Mouse (Mus musculus): ENCODE data around the gene Rcbtb1. TPM values are rescaled to one million over a fixed set of nuclear protein-coding genes. Genes with fewer than 3 reads are reported as not detected.

Gene Rcbtb1
- polyA plus RNA-seq, 1 experiment from 2014 or later = 46.4 TPM

- Histone ChIP-seq H3K4me1 (ENCODE audit: control insufficient read depth, insufficient read depth, low read length) (peaks cover 14% of the 10 kb centered on the region), H3K36me3 (ENCODE audit: control insufficient read depth, insufficient read depth, low read length) (no peaks in the 10 kb centered on the region), H3K27me3 (replicated peaks; ENCODE audit: control insufficient read depth, insufficient read depth, low read length) (no peaks in the 10 kb centered on the region), H3K4me2 (ENCODE audit: low read depth, low read length) (no peak overlapping the region), H3K9ac (ENCODE audit: low read depth, low read length) (no peak overlapping the region), H3K4me3 (ENCODE audit: low read length) (no peak overlapping the region), H3K9me3 (ENCODE audit: control insufficient read depth, low read length) (no peaks in the 10 kb centered on the region), H3K27ac (ENCODE audit: low read length) (no peak overlapping the region)
- WGBS = 61% methylated on average over 10 of the region's 10 CpGs
- no peak for ATAC-seq
Measured at GRCm38 (mm10) chr14:59205976-59206583, 5.1 kb downstream of the Rcbtb1 start.

- H3K27me3 ChIP-seq (replicated peaks; ENCODE audit: control insufficient read depth, insufficient read depth, low read length) = no peaks in the 10 kb centered on the region
Measured at GRCm38 (mm10) chr14:59209003-59209402, 8.0 kb downstream of the Rcbtb1 start.

GRCm38 (mm10) chr14:59209816-59210215, 8.8 kb downstream of the Rcbtb1 start:
- Histone ChIP-seq H3K4me3 (ENCODE audit: low read length) (no peak overlapping the region), H3K27me3 (replicated peaks; ENCODE audit: control insufficient read depth, insufficient read depth, low read length) (no peaks in the 10 kb centered on the region)

More at GRCm38 (mm10) chr14:59209003-59209402, 8.0 kb downstream of the Rcbtb1 start:
- no peak overlapping the region for H3K27ac ChIP-seq (ENCODE audit: low read length)
- ATAC-seq = no peak
- peaks cover 4% of the 10 kb centered on the region; the same call in 1 of the 2 replicates for H3K36me3 ChIP-seq (ENCODE audit: control insufficient read depth, insufficient read depth, low read length)
- WGBS = 87% methylated on average over 7 of the region's 7 CpGs
- H3K9ac ChIP-seq (ENCODE audit: low read depth, low read length) = no peak overlapping the region
- H3K9me3 ChIP-seq (ENCODE audit: control insufficient read depth, low read length) = no peaks in the 10 kb centered on the region
- H3K4me2 ChIP-seq (ENCODE audit: low read depth, low read length) = no peak overlapping the region
- no peak overlapping the region for H3K4me3 ChIP-seq (ENCODE audit: low read length)
- peaks cover 14% of the 10 kb centered on the region for H3K4me1 ChIP-seq (ENCODE audit: control insufficient read depth, insufficient read depth, low read length)

GRCm38 (mm10) chr14:59219241-59219640, 18.2 kb downstream of the Rcbtb1 start:
- Histone ChIP-seq H3K27ac (ENCODE audit: low read length) (no peak overlapping the region), H3K4me2 (ENCODE audit: low read depth, low read length) (no peak overlapping the region), H3K4me1 (ENCODE audit: control insufficient read depth, insufficient read depth, low read length) (no peaks in the 10 kb centered on the region), H3K36me3 (ENCODE audit: control insufficient read depth, insufficient read depth, low read length) (peaks cover 14% of the 10 kb centered on the region), H3K9me3 (ENCODE audit: control insufficient read depth, low read length) (no peaks in the 10 kb centered on the region), H3K9ac (ENCODE audit: low read depth, low read length) (no peak overlapping the region), H3K4me3 (ENCODE audit: low read length) (no peak overlapping the region), H3K27me3 (replicated peaks; ENCODE audit: control insufficient read depth, insufficient read depth, low read length) (no peaks in the 10 kb centered on the region)
- WGBS = 83% methylated on average over 3 of the region's 3 CpGs
- no peak for ATAC-seq

More at GRCm38 (mm10) chr14:59209816-59210215, 8.8 kb downstream of the Rcbtb1 start:
- H3K36me3 ChIP-seq (ENCODE audit: control insufficient read depth, insufficient read depth, low read length) = peaks cover 4% of the 10 kb centered on the region; the same call in 1 of the 2 replicates
- no peaks in the 10 kb centered on the region for H3K9me3 ChIP-seq (ENCODE audit: control insufficient read depth, low read length)
- no peak for ATAC-seq
- no peak overlapping the region for H3K27ac ChIP-seq (ENCODE audit: low read length)
- WGBS = 99% methylated on average over 2 of the region's 2 CpGs
- peaks cover 11% of the 10 kb centered on the region for H3K4me1 ChIP-seq (ENCODE audit: control insufficient read depth, insufficient read depth, low read length)
- H3K4me2 ChIP-seq (ENCODE audit: low read depth, low read length) = no peak overlapping the region
- H3K9ac ChIP-seq (ENCODE audit: low read depth, low read length) = no peak overlapping the region

GRCm38 (mm10) chr14:59226240-59226639, 25.2 kb downstream of the Rcbtb1 start:
- Histone ChIP-seq H3K4me3 (ENCODE audit: low read length) (no peak overlapping the region), H3K4me2 (ENCODE audit: low read depth, low read length) (no peak overlapping the region), H3K36me3 (ENCODE audit: control insufficient read depth, insufficient read depth, low read length) (peaks cover 13% of the 10 kb centered on the region), H3K9me3 (ENCODE audit: control insufficient read depth, low read length) (no peaks in the 10 kb centered on the region), H3K4me1 (ENCODE audit: control insufficient read depth, insufficient read depth, low read length) (no peaks in the 10 kb centered on the region), H3K27me3 (replicated peaks; ENCODE audit: control insufficient read depth, insufficient read depth, low read length) (no peaks in the 10 kb centered on the region), H3K9ac (ENCODE audit: low read depth, low read length) (no peak overlapping the region), H3K27ac (ENCODE audit: low read length) (no peak overlapping the region)
- no peak for ATAC-seq
- 93% methylated on average over 11 of the region's 11 CpGs for WGBS

GRCm38 (mm10) chr14:59229822-59230221, 28.8 kb downstream of the Rcbtb1 start:
- H3K4me3 ChIP-seq (ENCODE audit: low read length) = no peak overlapping the region
- no peaks in the 10 kb centered on the region for H3K9me3 ChIP-seq (ENCODE audit: control insufficient read depth, low read length)
- H3K4me1 ChIP-seq (ENCODE audit: control insufficient read depth, insufficient read depth, low read length) = no peaks in the 10 kb centered on the region
- H3K9ac ChIP-seq (ENCODE audit: low read depth, low read length) = no peak overlapping the region
- no peaks in the 10 kb centered on the region for H3K27me3 ChIP-seq (replicated peaks; ENCODE audit: control insufficient read depth, insufficient read depth, low read length)
- peaks cover 8% of the 10 kb centered on the region; the same call in 1 of the 2 replicates for H3K36me3 ChIP-seq (ENCODE audit: control insufficient read depth, insufficient read depth, low read length)
- 88% methylated on average over 3 of the region's 3 CpGs for WGBS
- no peak overlapping the region for H3K4me2 ChIP-seq (ENCODE audit: low read depth, low read length)
- no peak overlapping the region for H3K27ac ChIP-seq (ENCODE audit: low read length)
- ATAC-seq = no peak

- no peak for ATAC-seq
- WGBS = 91% methylated on average over 21 of the region's 21 CpGs
- peaks cover 8% of the 10 kb centered on the region; the same call in 1 of the 2 replicates for H3K36me3 ChIP-seq (ENCODE audit: control insufficient read depth, insufficient read depth, low read length)
Measured at GRCm38 (mm10) chr14:59230331-59230966, 29.4 kb downstream of the Rcbtb1 start.

GRCm38 (mm10) chr14:59232003-59232402, 31.0 kb downstream of the Rcbtb1 start:
- Histone ChIP-seq H3K36me3 (ENCODE audit: control insufficient read depth, insufficient read depth, low read length) (peaks cover 8% of the 10 kb centered on the region; the same call in 1 of the 2 replicates), H3K4me3 (ENCODE audit: low read length) (no peak overlapping the region), H3K27ac (ENCODE audit: low read length) (no peak overlapping the region), H3K9me3 (ENCODE audit: control insufficient read depth, low read length) (no peaks in the 10 kb centered on the region), H3K27me3 (replicated peaks; ENCODE audit: control insufficient read depth, insufficient read depth, low read length) (no peaks in the 10 kb centered on the region), H3K9ac (ENCODE audit: low read depth, low read length) (no peak overlapping the region), H3K4me1 (ENCODE audit: control insufficient read depth, insufficient read depth, low read length) (no peaks in the 10 kb centered on the region), H3K4me2 (ENCODE audit: low read depth, low read length) (no peak overlapping the region)
- WGBS = 59% methylated on average over 5 of the region's 5 CpGs
- no peak for ATAC-seq

More at GRCm38 (mm10) chr14:59230331-59230966, 29.4 kb downstream of the Rcbtb1 start:
- Histone ChIP-seq H3K9ac (ENCODE audit: low read depth, low read length) (no peak overlapping the region), H3K27ac (ENCODE audit: low read length) (no peak overlapping the region), H3K9me3 (ENCODE audit: control insufficient read depth, low read length) (no peaks in the 10 kb centered on the region), H3K4me2 (ENCODE audit: low read depth, low read length) (no peak overlapping the region), H3K27me3 (replicated peaks; ENCODE audit: control insufficient read depth, insufficient read depth, low read length) (no peaks in the 10 kb centered on the region), H3K4me1 (ENCODE audit: control insufficient read depth, insufficient read depth, low read length) (no peaks in the 10 kb centered on the region), H3K4me3 (ENCODE audit: low read length) (no peak overlapping the region)

- 92% methylated on average over 9 of the region's 9 CpGs for WGBS
- Histone ChIP-seq H3K9ac (ENCODE audit: low read depth, low read length) (no peak overlapping the region), H3K27me3 (replicated peaks; ENCODE audit: control insufficient read depth, insufficient read depth, low read length) (no peaks in the 10 kb centered on the region), H3K27ac (ENCODE audit: low read length) (no peak overlapping the region), H3K4me2 (ENCODE audit: low read depth, low read length) (no peak overlapping the region), H3K9me3 (ENCODE audit: control insufficient read depth, low read length) (no peaks in the 10 kb centered on the region), H3K4me1 (ENCODE audit: control insufficient read depth, insufficient read depth, low read length) (no peaks in the 10 kb centered on the region), H3K36me3 (ENCODE audit: control insufficient read depth, insufficient read depth, low read length) (peaks cover 14% of the 10 kb centered on the region), H3K4me3 (ENCODE audit: low read length) (no peak overlapping the region)
- no peak for ATAC-seq
Measured at GRCm38 (mm10) chr14:59233635-59234034, 32.6 kb downstream of the Rcbtb1 start.

Data from intestine, embryonic 16.5 days (tissue).